Mouse (Mus musculus): ENCODE measurements around the gene Ddhd1. TPM values are rescaled to one million over a fixed set of nuclear protein-coding genes. Genes with fewer than 3 reads are reported as not detected.

Ddhd1 gene
- polyA plus RNA-seq, 1 experiment from 2014 or later = 19.5 TPM

- Histone ChIP-seq H3K4me2 (replicated peaks) (no peak overlapping the region), H3K4me1 (peaks cover 11% of the 10 kb centered on the region), H3K9me3 (no peaks in the 10 kb centered on the region), H3K27me3 (no peaks in the 10 kb centered on the region), H3K36me3 (no peaks in the 10 kb centered on the region), H3K27ac (replicated peaks) (no peak overlapping the region), H3K4me3 (no peak overlapping the region), H3K9ac (replicated peaks) (no peak overlapping the region)
- WGBS = 26% methylated on average over 5 of the region's 5 CpGs
- no peak for ATAC-seq (replicated peaks)
Measured at GRCm38 (mm10) chr14:45661575-45661974, 3.6 kb upstream of the Ddhd1 start.

GRCm38 (mm10) chr14:45660315-45660714, 2.4 kb upstream of the Ddhd1 start:
- Histone ChIP-seq H3K36me3 (no peaks in the 10 kb centered on the region), H3K4me2 (replicated peaks) (no peak overlapping the region), H3K9me3 (no peaks in the 10 kb centered on the region), H3K27ac (replicated peaks) (no peak overlapping the region), H3K4me3 (no peak overlapping the region), H3K4me1 (peaks cover 23% of the 10 kb centered on the region), H3K9ac (replicated peaks) (no peak overlapping the region), H3K27me3 (no peaks in the 10 kb centered on the region)
- 97% methylated on average over 1 of the region's 1 CpGs for WGBS
- ATAC-seq (replicated peaks) = no peak

GRCm38 (mm10) chr14:45656831-45657640, 907 bp downstream of the Ddhd1 start:
- under 1% methylated on average over 69 of the region's 69 CpGs for WGBS
- H3K27ac ChIP-seq (replicated peaks) = peak overlapping the region; percentile 94
- ATAC-seq (replicated peaks) = peak; percentile 47

GRCm38 (mm10) chr14:45654876-45655416, 3.0 kb downstream of the Ddhd1 start:
- H3K36me3 ChIP-seq = no peaks in the 10 kb centered on the region
- peaks cover 49% of the 10 kb centered on the region for H3K4me1 ChIP-seq
- WGBS = 83% methylated on average over 13 of the region's 13 CpGs
- no peaks in the 10 kb centered on the region for H3K27me3 ChIP-seq
- 0 out of 2 replicates have a peak overlapping the region, but pooled peaks have one; percentile 4 for H3K9ac ChIP-seq (replicated peaks)
- no peak overlapping the region for H3K27ac ChIP-seq (replicated peaks)
- no peak overlapping the region for H3K4me3 ChIP-seq
- H3K9me3 ChIP-seq = no peaks in the 10 kb centered on the region
- no peak for ATAC-seq (replicated peaks)
- peak overlapping the region; percentile 89; the same call in 1 of the 2 replicates for H3K4me2 ChIP-seq (replicated peaks)

More at GRCm38 (mm10) chr14:45656831-45657640, 907 bp downstream of the Ddhd1 start:
- Histone ChIP-seq H3K4me1 (peaks cover 52% of the 10 kb centered on the region), H3K4me3 (peak overlapping the region; percentile 83), H3K36me3 (no peaks in the 10 kb centered on the region), H3K4me2 (replicated peaks) (peak overlapping the region; percentile 89), H3K9ac (replicated peaks) (peak overlapping the region; percentile 94), H3K27me3 (no peaks in the 10 kb centered on the region), H3K9me3 (no peaks in the 10 kb centered on the region)

- Histone ChIP-seq H3K4me2 (replicated peaks) (no peak overlapping the region), H3K27ac (replicated peaks) (no peak overlapping the region), H3K27me3 (no peaks in the 10 kb centered on the region), H3K9me3 (no peaks in the 10 kb centered on the region), H3K4me1 (peaks cover 60% of the 10 kb centered on the region), H3K36me3 (no peaks in the 10 kb centered on the region), H3K4me3 (no peak overlapping the region), H3K9ac (replicated peaks) (no peak overlapping the region)
- WGBS = 91% methylated on average over 2 of the region's 2 CpGs
- ATAC-seq (replicated peaks) = no peak
Measured at GRCm38 (mm10) chr14:45653756-45654155, 4.2 kb downstream of the Ddhd1 start.

GRCm38 (mm10) chr14:45648999-45649818, 8.7 kb downstream of the Ddhd1 start:
- peak; percentile 9; the same call in 1 of the 2 replicates for ATAC-seq (replicated peaks)
- Histone ChIP-seq H3K4me3 (no peak overlapping the region), H3K27ac (replicated peaks) (0 out of 2 replicates have a peak overlapping the region, but pooled peaks have one; percentile 1), H3K27me3 (no peaks in the 10 kb centered on the region), H3K4me2 (replicated peaks) (no peak overlapping the region), H3K9ac (replicated peaks) (no peak overlapping the region), H3K4me1 (peaks cover 43% of the 10 kb centered on the region), H3K36me3 (no peaks in the 10 kb centered on the region), H3K9me3 (no peaks in the 10 kb centered on the region)
- 30% methylated on average over 11 of the region's 11 CpGs for WGBS

GRCm38 (mm10) chr14:45648144-45648543, 9.8 kb downstream of the Ddhd1 start:
- Histone ChIP-seq H3K36me3 (no peaks in the 10 kb centered on the region), H3K9me3 (no peaks in the 10 kb centered on the region), H3K4me1 (peaks cover 46% of the 10 kb centered on the region), H3K27me3 (no peaks in the 10 kb centered on the region), H3K9ac (replicated peaks) (no peak overlapping the region), H3K27ac (replicated peaks) (no peak overlapping the region), H3K4me3 (no peak overlapping the region), H3K4me2 (replicated peaks) (no peak overlapping the region)
- ATAC-seq (replicated peaks) = no peak
- WGBS = 83% methylated on average over 3 of the region's 3 CpGs

- peaks cover 45% of the 10 kb centered on the region for H3K4me1 ChIP-seq
- H3K4me2 ChIP-seq (replicated peaks) = no peak overlapping the region
- no peaks in the 10 kb centered on the region for H3K36me3 ChIP-seq
- H3K9me3 ChIP-seq = no peaks in the 10 kb centered on the region
- H3K27ac ChIP-seq (replicated peaks) = no peak overlapping the region
- ATAC-seq (replicated peaks) = no peak
- H3K27me3 ChIP-seq = no peaks in the 10 kb centered on the region
- H3K9ac ChIP-seq (replicated peaks) = no peak overlapping the region
- WGBS = 92% methylated on average over 11 of the region's 11 CpGs
- no peak overlapping the region for H3K4me3 ChIP-seq
Measured at GRCm38 (mm10) chr14:45647632-45648031, 10.3 kb downstream of the Ddhd1 start.

- H3K4me1 ChIP-seq = peaks cover 44% of the 10 kb centered on the region
Measured at GRCm38 (mm10) chr14:45647175-45647574, 10.8 kb downstream of the Ddhd1 start.

GRCm38 (mm10) chr14:45644786-45645185, 13.2 kb downstream of the Ddhd1 start:
- Histone ChIP-seq H3K27ac (replicated peaks) (peak overlapping the region; percentile 85), H3K4me3 (no peak overlapping the region), H3K9ac (replicated peaks) (no peak overlapping the region), H3K4me2 (replicated peaks) (no peak overlapping the region), H3K27me3 (no peaks in the 10 kb centered on the region), H3K4me1 (peaks cover 47% of the 10 kb centered on the region), H3K9me3 (no peaks in the 10 kb centered on the region), H3K36me3 (no peaks in the 10 kb centered on the region)
- no peak for ATAC-seq (replicated peaks)
- 24% methylated on average over 1 of the region's 1 CpGs for WGBS

More at GRCm38 (mm10) chr14:45647175-45647574, 10.8 kb downstream of the Ddhd1 start:
- H3K27me3 ChIP-seq = no peaks in the 10 kb centered on the region
- WGBS = 79% methylated on average over 7 of the region's 7 CpGs
- H3K4me3 ChIP-seq = no peak overlapping the region
- H3K4me2 ChIP-seq (replicated peaks) = no peak overlapping the region
- no peak overlapping the region for H3K27ac ChIP-seq (replicated peaks)
- H3K9me3 ChIP-seq = no peaks in the 10 kb centered on the region
- H3K36me3 ChIP-seq = no peaks in the 10 kb centered on the region
- no peak for ATAC-seq (replicated peaks)
- no peak overlapping the region for H3K9ac ChIP-seq (replicated peaks)

- Histone ChIP-seq H3K9me3 (no peaks in the 10 kb centered on the region), H3K4me1 (peaks cover 41% of the 10 kb centered on the region), H3K27ac (replicated peaks) (peak overlapping the region; percentile 85), H3K27me3 (no peaks in the 10 kb centered on the region), H3K4me3 (peak overlapping the region; percentile 13), H3K9ac (replicated peaks) (peak overlapping the region; percentile 25; the same call in 1 of the 2 replicates), H3K4me2 (replicated peaks) (peak overlapping the region; percentile 40), H3K36me3 (no peaks in the 10 kb centered on the region)
- ATAC-seq (replicated peaks) = 0 out of 2 replicates have a peak, but pooled peaks have one; percentile 18
- WGBS = 14% methylated on average over 7 of the region's 7 CpGs
Measured at GRCm38 (mm10) chr14:45644202-45644601, 13.7 kb downstream of the Ddhd1 start.

GRCm38 (mm10) chr14:45643461-45643860, 14.5 kb downstream of the Ddhd1 start:
- peaks cover 36% of the 10 kb centered on the region for H3K4me1 ChIP-seq
- WGBS = 10% methylated on average over 3 of the region's 3 CpGs
- H3K36me3 ChIP-seq = no peaks in the 10 kb centered on the region
- ATAC-seq (replicated peaks) = peak; percentile 88
- no peaks in the 10 kb centered on the region for H3K9me3 ChIP-seq
- H3K9ac ChIP-seq (replicated peaks) = no peak overlapping the region
- H3K27ac ChIP-seq (replicated peaks) = peak overlapping the region; percentile 85
- H3K4me3 ChIP-seq = peak overlapping the region; percentile 13; the same call in 1 of the 2 replicates
- no peaks in the 10 kb centered on the region for H3K27me3 ChIP-seq
- peak overlapping the region; percentile 40 for H3K4me2 ChIP-seq (replicated peaks)

Measured in forebrain, embryonic 15.5 days (tissue).